Mouse (Mus musculus) Patski (cell line): ENCODE data around the gene Kif3a. TPM values are rescaled to one million over a fixed set of nuclear protein-coding genes. Genes with fewer than 3 reads are reported as not detected.

Experiments used
- ATAC-seq: fragments of 100-300 bp; one replicate; pipeline ENCODE4 v1.8.0; 2021
- CTCF ChIA-PET: fragments of 350-600 bp; sonication (Branson Sonifier 250); formaldehyde crosslinking; loops from one replicate; lab custom pipeline; 2022; ENCODE audit warnings: inconsistent platforms; lab: Charles Lee
- POLR2A ChIA-PET: fragments of 350-600 bp; sonication (Branson Sonifier 250); formaldehyde crosslinking; loops from one replicate; lab custom pipeline; 2022; ENCODE audit warnings: antibody characterized with exemption, inconsistent platforms; lab: Charles Lee
- DNase-seq: peaks from one replicate; pipeline ENCODE4 v3.0.0-alpha.2; 2011; ENCODE audit warnings: low read depth, low spot score
- H3K27me3 ChIP-seq: fragments of 371-371 bp; one replicate; pipeline ENCODE4 v1.5.1; 2021
- CTCF ChIP-seq: fragments of 100-300 bp; IDR thresholded peaks from one replicate; pipeline ENCODE4 v1.5.1; 2021
- in situ Hi-C: fragments of 300-500 bp; cut with MboI; formaldehyde crosslinking; loops from 3 replicates; pipeline ENCODE4 v1.11.1; 2018; ENCODE audit warnings: low pct_unique_long_range_greater_than_20kb, mixed read lengths
- polyA plus RNA-seq: library from polyadenylated mRNA; unstranded; gene quantifications from one replicate; pipeline ENCODE4 v1.2.3, GENCODE M21; 2021

Kif3a gene
- polyA plus RNA-seq, 1 experiment from 2014 or later, result 52.7 TPM

- in situ Hi-C loops, result no loop called here
- TF ChIP-seq CTCF, result no peak
- ChIA-PET POLR2A (no interaction called here), CTCF (no interaction called here)
- no peak for ATAC-seq
- no peak for DNase-seq
- no peaks in the 10 kb centered on the region for H3K27me3 ChIP-seq
Measured at GRCm38 (mm10) chr11:53623573-53623972, 56.4 kb downstream of the Kif3a start.

DNA sequence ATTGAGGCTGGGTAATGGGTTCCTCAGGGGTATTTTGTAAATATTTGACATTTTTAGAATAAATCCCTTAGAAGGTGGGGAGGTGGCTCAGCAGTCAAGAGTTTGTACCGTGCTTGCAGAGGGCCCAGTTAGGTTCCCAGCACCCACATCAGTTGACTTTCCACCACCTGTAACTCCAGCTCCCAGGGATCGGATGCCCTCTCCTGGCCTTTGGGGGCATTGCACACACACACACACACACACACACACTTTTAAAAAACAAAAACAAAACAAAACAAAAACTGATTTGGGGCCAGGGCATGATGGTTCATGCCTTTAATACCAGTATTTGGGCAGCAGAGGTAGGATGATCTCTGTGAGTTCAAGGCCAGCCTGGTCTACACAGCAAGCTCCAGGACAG lies 56.9 kb downstream of the Kif3a start:
- ATAC-seq (no peak), DNase-seq (no peak)
- TF ChIP-seq CTCF, result no peak
- POLR2A ChIA-PET, result interaction anchor here (0.6 kb wide), 1 partner anchor 162 kb away, joined by 3 read pairs; no protein-coding TSS in a partner anchor
- no peaks in the 10 kb centered on the region for H3K27me3 ChIP-seq
- in situ Hi-C loops, result no loop called here
- CTCF ChIA-PET, result no interaction called here

DNA sequence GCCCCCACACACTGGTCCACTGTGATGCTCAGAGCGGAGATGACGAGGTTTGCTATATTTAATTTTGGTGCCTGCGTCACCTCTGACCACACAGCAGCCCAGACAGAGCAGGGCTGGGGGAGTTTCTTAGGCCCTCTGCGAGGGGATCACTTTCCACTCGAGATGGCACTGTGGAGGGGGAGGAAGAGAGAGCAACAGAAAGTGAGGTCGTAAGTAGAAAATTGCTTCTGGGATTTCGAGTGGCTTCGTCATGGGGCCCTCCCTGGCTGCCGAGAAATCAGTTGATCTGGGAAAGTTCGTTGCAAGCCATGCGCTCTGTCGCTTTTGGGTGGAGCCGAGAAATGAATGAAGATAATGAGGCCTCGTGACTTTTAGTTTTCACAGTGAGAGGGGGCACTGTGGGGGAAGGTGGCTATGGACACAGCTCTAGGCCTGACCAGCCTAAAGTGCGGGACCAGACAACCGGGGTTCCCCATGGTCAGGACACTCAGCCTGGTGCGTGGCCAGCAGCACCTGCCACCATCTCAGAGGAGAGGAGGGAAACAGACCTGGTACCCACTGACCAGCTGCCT lies 59.7 kb downstream of the Kif3a start:
- ChIA-PET POLR2A (no interaction called here), CTCF (interaction anchor here (1.0 to 1.7 kb wide), 7 partner anchors 15 to 223 kb away, joined by 3 to 6 read pairs (median 4); no protein-coding TSS in a partner anchor)
- DNase-seq (no peak), ATAC-seq (no peak)
- in situ Hi-C loops, result loop anchor here (5.0 kb wide), 1 partner anchor 160 kb away; no protein-coding TSS in a partner anchor
- TF ChIP-seq CTCF, result no peak
- no peaks in the 10 kb centered on the region for H3K27me3 ChIP-seq

- DNase-seq (peak; percentile 15), ATAC-seq (peak; percentile 58)
- peak; percentile 88 for TF ChIP-seq CTCF
- ChIA-PET CTCF (interaction anchor here (0.7 to 1.9 kb wide), 16 partner anchors 9 to 222 kb away, joined by 3 to 7 read pairs (median 4); partner anchors contain the start of gene Gm9837), POLR2A (interaction anchor here (0.6 to 1.2 kb wide), 2 partner anchors 8 to 20 kb away, joined by 4 to 5 read pairs; no protein-coding TSS in a partner anchor)
- in situ Hi-C loops, result loop anchor here (5.0 kb wide), 1 partner anchor 161 kb away; no protein-coding TSS in a partner anchor
- H3K27me3 ChIP-seq, result no peaks in the 10 kb centered on the region
Measured at GRCm38 (mm10) chr11:53627859-53628258, 60.7 kb downstream of the Kif3a start.

DNA sequence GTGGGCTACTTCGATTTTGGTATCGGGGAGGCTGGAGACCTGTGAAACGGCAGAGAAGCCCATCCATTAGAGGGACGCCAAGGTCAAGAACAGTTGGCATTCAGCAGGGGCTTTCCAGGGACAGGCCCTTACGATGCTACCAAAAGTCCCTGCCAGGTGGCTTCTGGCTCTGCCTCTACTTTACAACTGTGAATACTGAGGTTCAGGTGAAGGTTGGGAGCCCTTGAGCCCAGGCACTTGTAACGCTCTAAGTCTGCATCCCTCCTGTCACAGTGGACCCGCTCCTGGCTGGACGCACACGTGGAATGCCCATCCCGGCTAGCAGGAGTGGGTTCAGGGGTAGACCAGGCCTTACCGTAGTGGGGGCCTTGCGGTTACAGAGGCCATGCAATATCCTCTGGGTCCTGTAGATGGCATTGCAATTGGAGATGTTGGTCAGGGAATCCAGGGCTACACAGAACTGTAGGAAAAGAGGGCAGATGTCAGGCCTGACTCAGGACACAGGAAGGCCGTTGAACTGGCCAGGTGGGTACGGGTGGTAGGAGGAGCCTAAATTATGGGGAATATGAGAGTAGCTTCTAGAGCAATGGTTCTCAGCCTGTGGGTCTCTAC lies 65.0 kb downstream of the Kif3a start:
- DNase-seq (no peak), ATAC-seq (peak; percentile 44)
- no peak for TF ChIP-seq CTCF
- ChIA-PET CTCF (no interaction called here), POLR2A (no interaction called here)
- H3K27me3 ChIP-seq, result peaks cover 4% of the 10 kb centered on the region
- in situ Hi-C loops, result no loop called here

GRCm38 (mm10) chr11:53633644-53634043 lies 66.5 kb downstream of the Kif3a start:
- ATAC-seq (no peak), DNase-seq (no peak)
- in situ Hi-C loops, result no loop called here
- no peak for TF ChIP-seq CTCF
- ChIA-PET CTCF (no interaction called here), POLR2A (interaction anchor here (0.5 kb wide), 1 partner anchor 237 kb away, joined by 3 read pairs; no protein-coding TSS in a partner anchor)
- H3K27me3 ChIP-seq, result peaks cover 4% of the 10 kb centered on the region

DNA sequence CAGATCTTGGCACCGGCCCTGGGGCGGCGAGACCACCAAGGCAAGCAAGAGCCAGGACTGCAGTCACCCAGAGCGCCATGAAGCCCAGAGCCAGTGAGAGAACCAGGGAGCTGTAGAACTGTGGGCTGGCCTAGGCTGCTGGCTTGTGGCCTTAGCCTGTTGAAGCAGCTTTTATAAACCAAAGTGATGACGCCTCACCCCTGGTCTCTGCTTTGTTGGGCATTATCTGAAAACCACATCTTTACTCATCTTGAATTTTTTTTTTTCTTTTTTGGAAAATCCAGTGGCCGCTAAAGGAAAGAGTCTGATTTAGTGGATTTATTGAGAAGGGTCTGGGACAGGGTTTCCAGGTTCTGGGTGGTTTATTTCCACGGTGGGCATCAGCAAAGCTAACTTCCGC lies 67.4 kb downstream of the Kif3a start, which contains the start of gene Il13:
Il13 (minus strand) TSS at position 147 of the 400 bp plus-strand sequence.
- ChIA-PET CTCF (no interaction called here), POLR2A (no interaction called here)
- DNase-seq (no peak), ATAC-seq (no peak)
- no peak for TF ChIP-seq CTCF
- H3K27me3 ChIP-seq, result peaks cover 4% of the 10 kb centered on the region
- in situ Hi-C loops, result no loop called here

- peaks cover 4% of the 10 kb centered on the region for H3K27me3 ChIP-seq
- CTCF ChIA-PET, result no interaction called here
- in situ Hi-C loops, result no loop called here
- no peak for TF ChIP-seq CTCF
- ATAC-seq (no peak), DNase-seq (no peak)
- POLR2A ChIA-PET, result interaction anchor here (0.5 to 0.7 kb wide), 2 partner anchors 8 to 102 kb away, joined by 4 read pairs; no protein-coding TSS in a partner anchor
Measured at GRCm38 (mm10) chr11:53635590-53636182, 68.5 kb downstream of the Kif3a start.

- CTCF ChIA-PET, result interaction anchor here (1.8 kb wide), 1 partner anchor 8 kb away, joined by 5 read pairs; no protein-coding TSS in a partner anchor
- ATAC-seq, result no peak
- peaks cover 4% of the 10 kb centered on the region for H3K27me3 ChIP-seq
- in situ Hi-C loops, result no loop called here
- no peak for TF ChIP-seq CTCF
- POLR2A ChIA-PET, result interaction anchor here (0.7 kb wide), 1 partner anchor 9 kb away, joined by 4 read pairs; no protein-coding TSS in a partner anchor
- DNase-seq, result no peak
Measured at GRCm38 (mm10) chr11:53636183-53636646, 69.0 kb downstream of the Kif3a start.

DNA sequence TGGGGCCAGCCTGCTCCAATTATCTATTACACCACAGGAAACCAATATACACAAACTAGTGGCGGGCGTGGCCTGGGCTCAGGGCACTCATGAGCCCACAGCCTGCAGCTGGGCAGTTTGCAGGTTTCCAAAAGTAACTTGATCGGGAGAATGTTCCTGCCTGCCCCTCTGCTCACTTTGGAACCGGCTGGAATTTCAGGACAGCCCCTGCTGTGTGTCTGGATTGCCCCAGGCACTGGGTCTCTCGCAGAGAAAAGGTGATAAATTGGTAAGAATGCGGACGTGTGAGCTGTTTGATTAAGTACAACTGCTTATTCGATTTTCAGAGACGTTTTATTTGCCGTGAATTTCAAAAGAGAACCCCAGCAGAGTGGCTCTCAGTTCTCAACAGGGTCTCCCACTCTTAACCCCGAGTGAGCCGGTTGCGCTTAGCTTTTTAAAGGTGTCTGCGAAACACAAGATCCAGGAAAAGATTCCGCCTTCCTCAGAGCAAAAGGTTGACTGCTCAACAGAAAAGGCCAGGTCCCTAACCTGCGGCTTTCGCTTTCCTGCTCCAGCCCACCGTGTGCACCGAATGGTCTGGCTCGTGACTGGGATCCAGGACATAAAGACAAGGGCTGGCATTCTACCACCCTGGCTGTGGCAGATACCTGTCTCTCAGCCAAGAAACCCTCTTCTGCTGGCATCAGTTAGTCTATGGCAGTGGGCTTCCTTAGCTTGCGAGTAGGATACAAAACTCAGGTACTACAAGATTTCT lies 70.0 kb downstream of the Kif3a start:
- H3K27me3 ChIP-seq, result peaks cover 8% of the 10 kb centered on the region
- DNase-seq (no peak), ATAC-seq (no peak)
- no peak for TF ChIP-seq CTCF
- ChIA-PET POLR2A (interaction anchor here (0.6 kb wide), 1 partner anchor 39 kb away, joined by 4 read pairs; no protein-coding TSS in a partner anchor), CTCF (interaction anchor here (1.8 kb wide), 1 partner anchor 9 kb away, joined by 5 read pairs; no protein-coding TSS in a partner anchor)
- in situ Hi-C loops, result no loop called here
